Mouse (Mus musculus): ENCODE data around the gene Fsip1.

GRCm38 (mm10) chr2:118205991-118206585 is 50.7 kb downstream of the Fsip1 start:
- no peak for TF ChIP-seq POLR2AphosphoS2 (IDR thresholded peaks at IDR 0.05; ENCODE audit: insufficient read length, low read depth)
- TF ChIP-seq CEBPB (IDR thresholded peaks at IDR 0.05; ENCODE audit: insufficient read depth, poor library complexity, severe bottlenecking) = no peak
- no peak for TF ChIP-seq TCF12 (IDR thresholded peaks at IDR 0.05; ENCODE audit: insufficient read depth, poor library complexity, severe bottlenecking)
- TF ChIP-seq POLR2A (IDR thresholded peaks at IDR 0.05; ENCODE audit: insufficient read length, low read depth) = no peak
- TF ChIP-seq MYOG (IDR thresholded peaks at IDR 0.05; ENCODE audit: control insufficient read depth in 1 of 3, insufficient read depth in 1 of 3, insufficient read length in 2 of 3, low read depth in 2 of 3) = no peak
- no peak for TF ChIP-seq SRF (IDR thresholded peaks at IDR 0.05; ENCODE audit: control insufficient read depth, insufficient read length, low read depth)
